Mouse (Mus musculus): ENCODE results near the gene Ssrp1. TPM values are rescaled to one million over a fixed set of nuclear protein-coding genes. Genes with fewer than 3 reads are reported as not detected.
A peak's percentile ranks its signal among the peaks of the same experiment; 100 is the strongest.

Gene Ssrp1
- polyA plus RNA-seq, 1 experiment from 2014 or later: 316 TPM

DNA sequence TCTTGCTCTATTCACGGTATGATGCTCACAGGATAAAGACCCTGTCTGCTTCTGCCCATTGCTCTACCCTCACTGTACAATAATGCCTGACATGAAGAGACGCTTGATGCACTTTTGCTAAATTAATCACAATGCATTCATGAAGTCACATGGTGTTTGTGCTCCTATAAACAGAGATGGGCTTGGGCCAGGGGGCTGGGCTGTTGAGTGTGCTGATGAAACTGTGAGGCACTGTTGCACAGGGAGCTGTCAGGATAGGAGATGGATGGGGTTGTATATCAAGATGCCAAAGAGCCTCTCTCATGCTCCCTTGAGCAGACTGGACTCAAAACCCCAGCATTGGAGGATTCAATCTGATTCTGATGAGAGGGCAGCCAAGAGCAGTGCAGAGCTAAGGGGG, 3.9 kb upstream of the Ssrp1 start:
- Histone ChIP-seq H3K9me3 (ENCODE audit: low read length) (no peaks in the 10 kb centered on the region), H3K4me3 (ENCODE audit: low read length) (no peak overlapping the region), H3K27ac (ENCODE audit: low read length) (no peak overlapping the region), H3K4me1 (ENCODE audit: insufficient read depth, low read length) (peaks cover 7% of the 10 kb centered on the region), H3K27me3 (ENCODE audit: insufficient read depth, low read length) (no peaks in the 10 kb centered on the region), H3K36me3 (ENCODE audit: insufficient read depth, low read length) (no peaks in the 10 kb centered on the region), H3K9ac (replicated peaks; ENCODE audit: low read length) (no peak overlapping the region), H3K4me2 (replicated peaks; ENCODE audit: low read depth, low read length) (no peak overlapping the region)
- ATAC-seq (ENCODE audit: low FRiP score, low TSS enrichment): no peak
- WGBS: 85% methylated on average over 2 of the region's 2 CpGs

- no peak overlapping the region for H3K9ac ChIP-seq (replicated peaks; ENCODE audit: low read length)
- no peak overlapping the region for H3K4me3 ChIP-seq (ENCODE audit: low read length)
- H3K36me3 ChIP-seq (ENCODE audit: insufficient read depth, low read length): peaks cover under 1% of the 10 kb centered on the region
- H3K9me3 ChIP-seq (ENCODE audit: low read length): no peaks in the 10 kb centered on the region
- peaks cover 13% of the 10 kb centered on the region for H3K4me1 ChIP-seq (ENCODE audit: insufficient read depth, low read length)
- ATAC-seq (ENCODE audit: low FRiP score, low TSS enrichment): no peak
- 82% methylated on average over 7 of the region's 7 CpGs for WGBS
- no peak overlapping the region for H3K4me2 ChIP-seq (replicated peaks; ENCODE audit: low read depth, low read length)
- H3K27ac ChIP-seq (ENCODE audit: low read length): no peak overlapping the region
- no peaks in the 10 kb centered on the region for H3K27me3 ChIP-seq (ENCODE audit: insufficient read depth, low read length)
These were observed 2.9 kb upstream of the Ssrp1 start for GRCm38 (mm10) chr2:85034169-85034568.

DNA sequence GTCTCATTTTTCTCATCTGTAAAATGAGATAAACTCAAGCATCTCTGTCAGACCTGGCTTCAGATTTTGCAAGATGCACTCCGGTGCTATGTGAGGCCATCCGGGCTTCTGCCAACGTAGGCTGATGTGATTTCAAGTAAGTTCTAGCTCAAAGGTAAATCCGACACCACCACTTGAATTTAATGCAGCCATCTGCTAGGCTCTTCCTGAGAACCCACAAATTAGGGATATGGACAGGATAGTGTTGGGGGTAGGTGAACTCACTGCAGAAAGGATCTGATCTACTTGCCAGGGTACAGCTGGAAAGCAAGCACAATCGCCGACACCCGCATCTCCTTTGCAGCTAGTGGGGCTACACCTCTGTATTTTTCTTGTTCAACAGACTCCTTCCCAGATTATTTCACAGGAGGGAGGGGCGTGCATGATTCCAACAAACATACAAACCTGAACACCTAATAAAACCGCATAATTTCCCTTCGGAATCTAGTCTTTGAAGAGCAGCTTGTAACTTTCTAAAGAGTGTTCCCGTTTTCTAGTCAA, 457 bp upstream of the Ssrp1 start:
- Histone ChIP-seq H3K4me1 (ENCODE audit: insufficient read depth, low read length) (peaks cover 13% of the 10 kb centered on the region), H3K9me3 (ENCODE audit: low read length) (no peaks in the 10 kb centered on the region), H3K4me2 (replicated peaks; ENCODE audit: low read depth, low read length) (peak overlapping the region; percentile 89), H3K36me3 (ENCODE audit: insufficient read depth, low read length) (peaks cover 24% of the 10 kb centered on the region), H3K27ac (ENCODE audit: low read length) (peak overlapping the region; percentile 87; the same call in 1 of the 2 replicates), H3K27me3 (ENCODE audit: insufficient read depth, low read length) (no peaks in the 10 kb centered on the region), H3K4me3 (ENCODE audit: low read length) (peak overlapping the region; percentile 88), H3K9ac (replicated peaks; ENCODE audit: low read length) (peak overlapping the region; percentile 97)
- ATAC-seq (ENCODE audit: low FRiP score, low TSS enrichment): peak; percentile 25
- WGBS: 5% methylated on average over 11 of the region's 11 CpGs

- Histone ChIP-seq H3K4me2 (replicated peaks; ENCODE audit: low read depth, low read length) (peak overlapping the region; percentile 89), H3K4me1 (ENCODE audit: insufficient read depth, low read length) (peaks cover 13% of the 10 kb centered on the region), H3K27me3 (ENCODE audit: insufficient read depth, low read length) (no peaks in the 10 kb centered on the region), H3K4me3 (ENCODE audit: low read length) (peak overlapping the region; percentile 88), H3K9me3 (ENCODE audit: low read length) (no peaks in the 10 kb centered on the region), H3K9ac (replicated peaks; ENCODE audit: low read length) (peak overlapping the region; percentile 97), H3K36me3 (ENCODE audit: insufficient read depth, low read length) (peaks cover 42% of the 10 kb centered on the region), H3K27ac (ENCODE audit: low read length) (no peak overlapping the region)
- ATAC-seq (ENCODE audit: low FRiP score, low TSS enrichment): no peak
- WGBS: 66% methylated on average over 13 of the region's 13 CpGs
These were observed 1.3 kb downstream of the Ssrp1 start for GRCm38 (mm10) chr2:85038336-85038735.

- H3K9me3 ChIP-seq (ENCODE audit: low read length): no peaks in the 10 kb centered on the region
- H3K4me2 ChIP-seq (replicated peaks; ENCODE audit: low read depth, low read length): no peak overlapping the region
- no peak overlapping the region for H3K9ac ChIP-seq (replicated peaks; ENCODE audit: low read length)
- WGBS: 86% methylated on average over 7 of the region's 7 CpGs
- no peaks in the 10 kb centered on the region for H3K27me3 ChIP-seq (ENCODE audit: insufficient read depth, low read length)
- no peak overlapping the region for H3K4me3 ChIP-seq (ENCODE audit: low read length)
- H3K27ac ChIP-seq (ENCODE audit: low read length): no peak overlapping the region
- no peak for ATAC-seq (ENCODE audit: low FRiP score, low TSS enrichment)
- peaks cover 77% of the 10 kb centered on the region for H3K36me3 ChIP-seq (ENCODE audit: insufficient read depth, low read length)
- peaks cover 10% of the 10 kb centered on the region for H3K4me1 ChIP-seq (ENCODE audit: insufficient read depth, low read length)
These were observed 6.6 kb downstream of the Ssrp1 start for GRCm38 (mm10) chr2:85043623-85044022.

DNA sequence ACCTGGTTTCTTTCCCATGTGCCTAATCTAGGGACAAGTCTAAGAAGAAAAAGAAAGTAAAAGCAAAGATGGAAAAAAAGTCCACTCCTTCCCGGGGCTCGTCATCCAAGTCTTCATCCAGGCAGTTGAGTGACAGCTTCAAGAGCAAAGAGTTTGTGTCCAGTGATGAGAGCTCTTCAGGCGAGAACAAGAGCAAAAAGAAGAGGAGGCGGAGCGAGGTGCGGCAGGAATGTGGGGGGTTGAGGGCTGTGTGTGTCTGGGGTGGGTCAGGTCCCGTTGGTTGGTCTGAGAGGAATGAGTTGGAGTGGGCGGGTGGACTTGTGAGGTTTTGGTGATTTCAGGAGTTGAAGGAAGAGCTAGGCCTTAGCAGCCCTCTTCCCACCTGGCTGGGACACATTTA, 9.2 kb downstream of the Ssrp1 start:
- WGBS: 85% methylated on average over 8 of the region's 8 CpGs
- peaks cover 35% of the 10 kb centered on the region for H3K4me1 ChIP-seq (ENCODE audit: insufficient read depth, low read length)
- H3K27ac ChIP-seq (ENCODE audit: low read length): no peak overlapping the region
- no peak for ATAC-seq (ENCODE audit: low FRiP score, low TSS enrichment)
- no peak overlapping the region for H3K4me2 ChIP-seq (replicated peaks; ENCODE audit: low read depth, low read length)
- H3K27me3 ChIP-seq (ENCODE audit: insufficient read depth, low read length): no peaks in the 10 kb centered on the region
- peaks cover 56% of the 10 kb centered on the region for H3K36me3 ChIP-seq (ENCODE audit: insufficient read depth, low read length)
- H3K4me3 ChIP-seq (ENCODE audit: low read length): no peak overlapping the region
- H3K9me3 ChIP-seq (ENCODE audit: low read length): no peaks in the 10 kb centered on the region
- no peak overlapping the region for H3K9ac ChIP-seq (replicated peaks; ENCODE audit: low read length)

DNA sequence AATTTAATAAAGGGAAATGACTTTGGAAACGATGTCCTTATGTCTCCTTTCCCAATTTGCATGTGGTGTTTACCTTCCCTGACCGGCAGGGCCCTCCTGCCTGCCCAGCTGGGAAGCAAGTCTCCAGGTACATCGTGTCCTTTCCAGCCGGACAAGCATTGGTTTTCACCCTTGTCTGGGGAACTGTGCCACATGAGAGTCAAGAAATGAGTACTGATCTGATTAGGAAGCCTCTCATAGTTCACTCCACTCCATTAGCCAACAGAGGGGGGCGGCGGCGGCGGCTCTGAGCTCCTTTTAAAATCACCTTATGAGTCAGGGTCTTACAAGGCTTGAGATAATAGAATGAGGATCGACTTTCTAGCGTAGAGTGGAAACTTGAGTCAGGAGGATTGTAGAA, 10.0 kb downstream of the Ssrp1 start:
- peaks cover 43% of the 10 kb centered on the region for H3K4me1 ChIP-seq (ENCODE audit: insufficient read depth, low read length)
- ATAC-seq (ENCODE audit: low FRiP score, low TSS enrichment): no peak
- no peaks in the 10 kb centered on the region for H3K9me3 ChIP-seq (ENCODE audit: low read length)
- H3K4me3 ChIP-seq (ENCODE audit: low read length): peak overlapping the region; percentile 72
- WGBS: 47% methylated on average over 10 of the region's 10 CpGs
- peak overlapping the region; percentile 95 for H3K27ac ChIP-seq (ENCODE audit: low read length)
- no peaks in the 10 kb centered on the region for H3K27me3 ChIP-seq (ENCODE audit: insufficient read depth, low read length)
- peaks cover 47% of the 10 kb centered on the region for H3K36me3 ChIP-seq (ENCODE audit: insufficient read depth, low read length)
- peak overlapping the region; percentile 56 for H3K9ac ChIP-seq (replicated peaks; ENCODE audit: low read length)
- H3K4me2 ChIP-seq (replicated peaks; ENCODE audit: low read depth, low read length): peak overlapping the region; percentile 74

GRCm38 (mm10) chr2:85047596-85048167, 10.6 kb downstream of the Ssrp1 start, which contains the start of gene Tnks1bp1:
Gene Tnks1bp1, plus strand, starts transcription at chr2:85048022.
- no peaks in the 10 kb centered on the region for H3K27me3 ChIP-seq (ENCODE audit: insufficient read depth, low read length)
- H3K9ac ChIP-seq (replicated peaks; ENCODE audit: low read length): peak within 1 kb of the TSS; percentile 81
- peak within 1 kb of the TSS; percentile 74 for H3K4me2 ChIP-seq (replicated peaks; ENCODE audit: low read depth, low read length)
- no peaks in the 10 kb centered on the region for H3K9me3 ChIP-seq (ENCODE audit: low read length)
- peaks cover 47% of the 10 kb centered on the region for H3K36me3 ChIP-seq (ENCODE audit: insufficient read depth, low read length)
- H3K27ac ChIP-seq (ENCODE audit: low read length): peak within 1 kb of the TSS; percentile 95
- ATAC-seq (ENCODE audit: low FRiP score, low TSS enrichment): peak; percentile 87
- peaks cover 45% of the 10 kb centered on the region for H3K4me1 ChIP-seq (ENCODE audit: insufficient read depth, low read length)
- under 1% methylated on average over 42 of the region's 42 CpGs for WGBS
- H3K4me3 ChIP-seq (ENCODE audit: low read length): peak within 1 kb of the TSS; percentile 72

DNA sequence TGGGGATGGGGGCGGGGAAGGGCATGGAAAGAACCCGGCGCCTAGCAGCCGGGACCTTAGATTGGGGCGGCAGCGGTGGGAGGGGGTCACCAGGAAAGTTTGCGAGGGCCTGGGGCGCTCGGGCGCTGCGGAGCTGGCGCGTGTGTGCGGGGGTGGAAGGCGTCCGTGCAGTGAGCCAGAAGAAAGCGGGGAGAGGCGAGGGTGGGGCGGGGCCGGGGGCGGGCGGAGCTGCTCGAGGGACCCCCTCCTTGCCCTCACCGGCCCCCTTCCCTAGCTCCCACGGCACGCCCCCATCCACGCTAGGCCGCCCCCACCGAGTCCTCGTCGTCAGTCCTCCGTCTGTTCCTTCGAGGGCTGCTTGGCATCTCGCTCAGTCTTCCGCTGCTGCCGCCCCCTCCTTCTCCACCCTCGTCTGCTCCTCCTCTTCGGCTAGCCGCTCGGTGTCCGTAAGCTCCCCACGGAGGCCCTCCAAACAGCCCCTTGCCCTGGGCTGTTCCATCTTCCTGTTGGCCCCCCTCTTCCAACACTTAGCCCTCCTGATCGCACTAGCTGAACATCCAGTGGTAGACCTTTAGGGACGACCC, 11.2 kb downstream of the Ssrp1 start:
- Histone ChIP-seq H3K36me3 (ENCODE audit: insufficient read depth, low read length) (peaks cover 43% of the 10 kb centered on the region), H3K27me3 (ENCODE audit: insufficient read depth, low read length) (no peaks in the 10 kb centered on the region), H3K4me3 (ENCODE audit: low read length) (peak overlapping the region; percentile 72), H3K4me2 (replicated peaks; ENCODE audit: low read depth, low read length) (peak overlapping the region; percentile 74), H3K9me3 (ENCODE audit: low read length) (no peaks in the 10 kb centered on the region), H3K4me1 (ENCODE audit: insufficient read depth, low read length) (peaks cover 45% of the 10 kb centered on the region), H3K27ac (ENCODE audit: low read length) (peak overlapping the region; percentile 95), H3K9ac (replicated peaks; ENCODE audit: low read length) (peak overlapping the region; percentile 81)
- WGBS: under 1% methylated on average over 31 of the region's 44 CpGs
- peak; percentile 70 for ATAC-seq (ENCODE audit: low FRiP score, low TSS enrichment)

GRCm38 (mm10) chr2:85049277-85049676, 12.2 kb downstream of the Ssrp1 start:
- H3K9ac ChIP-seq (replicated peaks; ENCODE audit: low read length): 0 out of 2 replicates have a peak overlapping the region, but pooled peaks have one; percentile 10

More at GRCm38 (mm10) chr2:85049277-85049676, 12.2 kb downstream of the Ssrp1 start:
- WGBS: 71% methylated on average over 4 of the region's 4 CpGs
- H3K27me3 ChIP-seq (ENCODE audit: insufficient read depth, low read length): no peaks in the 10 kb centered on the region
- peaks cover 45% of the 10 kb centered on the region for H3K4me1 ChIP-seq (ENCODE audit: insufficient read depth, low read length)
- H3K4me3 ChIP-seq (ENCODE audit: low read length): peak overlapping the region; percentile 72; the same call in 1 of the 2 replicates
- H3K4me2 ChIP-seq (replicated peaks; ENCODE audit: low read depth, low read length): peak overlapping the region; percentile 74
- peaks cover 43% of the 10 kb centered on the region for H3K36me3 ChIP-seq (ENCODE audit: insufficient read depth, low read length)
- H3K9me3 ChIP-seq (ENCODE audit: low read length): no peaks in the 10 kb centered on the region
- peak overlapping the region; percentile 95; the same call in 1 of the 2 replicates for H3K27ac ChIP-seq (ENCODE audit: low read length)
- ATAC-seq (ENCODE audit: low FRiP score, low TSS enrichment): no peak
